ENCODE assay signal across 9 mouse cellular contexts in genomic region chr14:63050769-63051168, GRCm38 (mm10). TPM values are rescaled to one million over a fixed set of nuclear protein-coding genes. Genes with fewer than 3 reads are reported as not detected.
DNase-seq lines count a peak whose midpoint lies in the region; ATAC-seq and TF ChIP-seq lines count a peak whose summit lies in the region.
"Had no signal": no experiment of that assay in that cellular context is flagged by ENCODE, and none has a peak within 500 bp of the region (broad histone marks: within the 10 kb centered on the region; RNA-seq: fewer than 3 reads in every experiment).

No protein-coding gene starts in this region.

- TF ChIP-seq POLR2A in small intestine, adult 2 months (IDR thresholded peaks at IDR 0.05; ENCODE audit: low read depth, low read length), result no peak

- TF ChIP-seq CTCF in lung, embryonic 14.5 days (IDR thresholded peaks at IDR 0.05; ENCODE audit: low read depth), result peak; percentile 75
- peak; percentile 85; the same call in 1 of the 2 replicates for TF ChIP-seq CTCF in small intestine, adult 2 months (IDR thresholded peaks at IDR 0.05; ENCODE audit: extremely low read depth, insufficient read length, insufficient replicate concordance, low read depth, low read length)

- no peaks in the 10 kb centered on the region for H3K27me3 ChIP-seq in lung, embryonic 14.5 days (ENCODE audit: insufficient read depth, low read length)
- no peaks in the 10 kb centered on the region for H3K27me3 ChIP-seq in small intestine, adult 2 months (ENCODE audit: control insufficient read depth, insufficient read depth, low read length)

- no peaks in the 10 kb centered on the region for H3K4me1 ChIP-seq in lung, embryonic 14.5 days (ENCODE audit: insufficient read depth)
- no peaks in the 10 kb centered on the region for H3K4me1 ChIP-seq in small intestine, adult 2 months (ENCODE audit: control insufficient read depth, insufficient read depth, insufficient read length, low read length)

- ATAC-seq in erythroid progenitor cell, adult 5-6 weeks (replicated peaks; ENCODE audit: low FRiP score, poor library complexity, severe bottlenecking), result peak; percentile 82
- no peak for ATAC-seq in lung, embryonic 14.5 days (ENCODE audit: insufficient read depth)

- no peak overlapping the region for H3K4me3 ChIP-seq in lung, embryonic 14.5 days (ENCODE audit: low read depth, low read length)
- no peak overlapping the region for H3K4me3 ChIP-seq in small intestine, adult 2 months (ENCODE audit: low read depth, low read length)

- 29% methylated on average over 5 of the region's 5 CpGs for WGBS in lung, embryonic 14.5 days
- 24% methylated on average over 5 of the region's 5 CpGs for WGBS in small intestine, adult 2 months

- H3K36me3 ChIP-seq in lung, embryonic 14.5 days (ENCODE audit: insufficient read depth), result no peaks in the 10 kb centered on the region
- no peaks in the 10 kb centered on the region for H3K36me3 ChIP-seq in small intestine, adult 2 months (ENCODE audit: control insufficient read depth, insufficient read depth, low read length)

- peak; percentile 59 for DNase-seq in A20 (ENCODE audit: low read depth, low spot score)
- peak; percentile 32 to 52 for DNase-seq in CD8-positive naive resting alpha-beta T cell, adult 2 months (ENCODE audit: low read depth in 2 of 2, low spot score in 2 of 2)
- DNase-seq in brain, adult 2 months (ENCODE audit: low read depth, low spot score), result peak; percentile 57
- peak; percentile 56 for DNase-seq in kidney, adult 9 months
- peak; percentile 77 for DNase-seq in lung, embryonic 14.5 days

- H3K4me2 ChIP-seq in lung, embryonic 14.5 days, result no peak overlapping the region

- H3K27ac ChIP-seq in lung, embryonic 14.5 days (ENCODE audit: low read depth), result no peak overlapping the region
- no peak overlapping the region for H3K27ac ChIP-seq in small intestine, adult 2 months (ENCODE audit: insufficient read depth, low read depth, low read length)

- no peaks in the 10 kb centered on the region for H3K9me3 ChIP-seq in lung, embryonic 14.5 days (ENCODE audit: low read depth, low read length)

- no peak overlapping the region for H3K9ac ChIP-seq in lung, embryonic 14.5 days

RNA-seq across cellular contexts. Expression of gene Defb30, which starts 1.0 kb away (rescaled TPM):
- total RNA-seq in erythroid progenitor cell, adult 5-6 weeks (2015; ENCODE audit: low replicate concordance), result not detected in 2 replicates
- total RNA-seq in erythroid progenitor cell, adult 5-6 weeks (2017; ENCODE audit: low replicate concordance), result not detected in 2 replicates
- not detected in 2 replicates for polyA plus RNA-seq in lung, embryonic 14.5 days (2014; fragmentation: Nextera tagmentation; extraction: Ambion mirVana)
- polyA plus RNA-seq in small intestine, adult 2 months (2012; rRNA removed), result not detected in 2 replicates
- total RNA-seq: left cerebral cortex, adult 8-10 months had no signal
- polyA plus RNA-seq: stomach, embryonic 16.5 days had no signal

RNA-seq across cellular contexts. Expression of gene Defb42, which starts 4.0 kb away (rescaled TPM):
- not detected in 2 replicates for total RNA-seq in erythroid progenitor cell, adult 5-6 weeks (2015; ENCODE audit: low replicate concordance)
- total RNA-seq in erythroid progenitor cell, adult 5-6 weeks (2017; ENCODE audit: low replicate concordance), result not detected in 2 replicates
- not detected in 2 replicates for polyA plus RNA-seq in lung, embryonic 14.5 days (2014; fragmentation: Nextera tagmentation; extraction: Ambion mirVana)
- polyA plus RNA-seq in small intestine, adult 2 months (2012; rRNA removed), result not detected in 2 replicates

RNA-seq across cellular contexts. Expression of gene Defb43, which starts 39.2 kb away (rescaled TPM):
- total RNA-seq in erythroid progenitor cell, adult 5-6 weeks (2015; ENCODE audit: low replicate concordance), result not detected in 2 replicates
- total RNA-seq in erythroid progenitor cell, adult 5-6 weeks (2017; ENCODE audit: low replicate concordance), result not detected in 2 replicates
- not detected in 2 replicates for polyA plus RNA-seq in lung, embryonic 14.5 days (2014; fragmentation: Nextera tagmentation; extraction: Ambion mirVana)
- not detected in 2 replicates for polyA plus RNA-seq in small intestine, adult 2 months (2012; rRNA removed)
- total RNA-seq: left cerebral cortex, adult 8-10 months had no signal
- polyA plus RNA-seq: stomach, embryonic 16.5 days had no signal

RNA-seq across cellular contexts. Expression of gene Defb47, which starts 52.9 kb away (rescaled TPM):
- total RNA-seq in erythroid progenitor cell, adult 5-6 weeks (2015; ENCODE audit: low replicate concordance), result not detected in 2 replicates
- not detected in 2 replicates for total RNA-seq in erythroid progenitor cell, adult 5-6 weeks (2017; ENCODE audit: low replicate concordance)
- not detected in 2 replicates for polyA plus RNA-seq in lung, embryonic 14.5 days (2014; fragmentation: Nextera tagmentation; extraction: Ambion mirVana)
- polyA plus RNA-seq in small intestine, adult 2 months (2012; rRNA removed), result not detected in 2 replicates
- total RNA-seq: left cerebral cortex, adult 8-10 months had no signal
- polyA plus RNA-seq: stomach, embryonic 16.5 days had no signal
